Mouse (Mus musculus): Measurements from ENCODE around the gene Azgp1. TPM values are rescaled to one million over a fixed set of nuclear protein-coding genes. Genes with fewer than 3 reads are reported as not detected.
"Not testable (repeated sequence)": the region's sequence is repeated elsewhere in the genome, so short reads cannot be mapped to it uniquely, and the experiment has no call there.

Gene Azgp1
- not detected in 2 replicates for polyA plus RNA-seq (2014; fragmentation: Nextera tagmentation; extraction: Ambion mirVana)

DNA sequence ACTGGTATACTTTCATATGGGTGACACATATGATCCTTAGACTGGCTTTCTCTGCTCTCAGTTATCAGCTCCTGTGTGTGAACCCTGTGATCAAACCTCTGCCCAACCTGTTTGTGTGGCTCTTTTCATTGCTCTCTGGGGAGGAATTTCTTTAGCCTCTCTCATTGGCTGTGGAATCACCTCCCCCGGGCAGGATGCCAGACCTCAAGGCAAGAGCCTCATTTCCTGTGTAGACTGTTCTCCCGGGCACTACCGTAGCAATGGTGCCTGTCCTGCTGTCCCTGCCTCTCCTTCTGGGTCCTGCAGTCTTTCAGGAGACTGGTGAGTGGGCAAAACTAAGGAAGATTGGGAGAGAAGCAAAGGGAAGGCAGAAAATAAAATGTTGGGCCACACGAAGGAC lies at the start of gene Azgp1:
Azgp1 (plus strand) TSS at position 221 of the 400 bp plus-strand sequence.
- WGBS, result 59% methylated on average over 4 of the region's 4 CpGs
- H3K36me3 ChIP-seq (ENCODE audit: control insufficient read depth, insufficient read depth, low read length), result no peaks in the 10 kb centered on the region
- no peaks in the 10 kb centered on the region for H3K27me3 ChIP-seq (ENCODE audit: control insufficient read depth, insufficient read depth, low read length)
- H3K4me2 ChIP-seq (ENCODE audit: low read length), result no peak within 1 kb of the TSS
- no peak within 1 kb of the TSS for H3K9ac ChIP-seq (ENCODE audit: low read length)
- no peak within 1 kb of the TSS for H3K27ac ChIP-seq (replicated peaks in 1 of 2; ENCODE audit: control insufficient read depth in 1 of 2, insufficient read depth in 1 of 2, low read depth in 2 of 2, low read length in 2 of 2)
- H3K9me3 ChIP-seq (ENCODE audit: control insufficient read depth, low read length), result no peaks in the 10 kb centered on the region
- ATAC-seq (ENCODE audit: insufficient number of reproducible peaks, insufficient read depth, low FRiP score, low read depth), result no peak
- H3K4me1 ChIP-seq (ENCODE audit: control insufficient read depth in 2 of 2, insufficient read depth in 2 of 2, low read length in 2 of 2), result no peaks in the 10 kb centered on the region
- H3K4me3 ChIP-seq (ENCODE audit: control insufficient read depth in 1 of 2, insufficient read depth in 1 of 2, low read depth in 1 of 2, low read length in 2 of 2), result no peak within 1 kb of the TSS

DNA sequence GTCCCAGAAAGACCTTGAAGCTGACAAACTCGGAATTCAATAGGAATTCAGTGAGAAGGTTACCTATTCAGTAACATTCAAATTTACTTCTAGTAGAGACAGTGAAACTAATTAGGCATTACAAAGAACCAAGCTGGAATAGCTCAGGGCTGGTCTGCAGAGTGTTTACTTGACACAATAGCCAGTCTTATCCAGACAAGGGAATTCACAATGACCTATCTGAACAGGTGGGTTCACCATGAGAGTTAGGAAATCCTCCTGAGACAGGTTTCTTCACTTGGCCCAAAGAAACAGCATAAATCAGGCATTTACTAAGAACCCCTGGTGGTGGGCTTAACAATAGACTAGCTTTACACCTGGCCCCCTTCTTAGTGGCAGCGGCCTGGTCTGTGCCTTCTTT lies 47.4 kb upstream of the Azgp1 start:
- not testable (repeated sequence) for H3K9ac ChIP-seq (ENCODE audit: low read length); H3K27me3 ChIP-seq (ENCODE audit: control insufficient read depth, insufficient read depth, low read length); H3K4me2 ChIP-seq (ENCODE audit: low read length); H3K36me3 ChIP-seq (ENCODE audit: control insufficient read depth, insufficient read depth, low read length); ATAC-seq (ENCODE audit: insufficient number of reproducible peaks, insufficient read depth, low FRiP score, low read depth); H3K9me3 ChIP-seq (ENCODE audit: control insufficient read depth, low read length); H3K4me1 ChIP-seq (ENCODE audit: control insufficient read depth in 2 of 2, insufficient read depth in 2 of 2, low read length in 2 of 2); H3K27ac ChIP-seq (replicated peaks in 1 of 2; ENCODE audit: control insufficient read depth in 1 of 2, insufficient read depth in 1 of 2, low read depth in 2 of 2, low read length in 2 of 2); H3K4me3 ChIP-seq (ENCODE audit: control insufficient read depth in 1 of 2, insufficient read depth in 1 of 2, low read depth in 1 of 2, low read length in 2 of 2)
- WGBS, result 65% methylated on average over 2 of the region's 2 CpGs

DNA sequence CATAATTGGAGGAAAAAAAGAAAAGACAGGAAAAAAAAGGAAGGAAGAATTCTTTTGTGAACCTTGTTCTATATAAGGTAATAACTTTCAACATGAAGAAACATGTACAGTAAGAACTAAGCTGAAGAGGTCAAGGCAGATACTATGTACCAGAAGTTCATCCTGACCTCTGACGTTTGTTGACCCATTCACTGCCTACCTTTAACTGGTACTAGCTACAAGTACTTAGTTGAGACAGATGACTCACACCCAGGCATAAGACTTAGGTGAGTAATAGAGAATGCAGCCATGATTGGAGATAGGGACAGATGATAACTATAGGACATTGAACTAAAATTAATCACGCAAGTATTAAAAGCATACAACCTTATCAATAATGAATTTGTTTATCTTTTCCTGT lies 44.8 kb upstream of the Azgp1 start:
- no peak for ATAC-seq (ENCODE audit: insufficient number of reproducible peaks, insufficient read depth, low FRiP score, low read depth)
- Histone ChIP-seq H3K4me1 (ENCODE audit: control insufficient read depth in 2 of 2, insufficient read depth in 2 of 2, low read length in 2 of 2) (no peaks in the 10 kb centered on the region), H3K27ac (replicated peaks in 1 of 2; ENCODE audit: control insufficient read depth in 1 of 2, insufficient read depth in 1 of 2, low read depth in 2 of 2, low read length in 2 of 2) (no peak overlapping the region), H3K36me3 (ENCODE audit: control insufficient read depth, insufficient read depth, low read length) (no peaks in the 10 kb centered on the region), H3K9me3 (ENCODE audit: control insufficient read depth, low read length) (no peaks in the 10 kb centered on the region), H3K4me3 (ENCODE audit: control insufficient read depth in 1 of 2, insufficient read depth in 1 of 2, low read depth in 1 of 2, low read length in 2 of 2) (no peak overlapping the region), H3K9ac (ENCODE audit: low read length) (no peak overlapping the region), H3K27me3 (ENCODE audit: control insufficient read depth, insufficient read depth, low read length) (no peaks in the 10 kb centered on the region), H3K4me2 (ENCODE audit: low read length) (no peak overlapping the region)
- 74% methylated on average over 2 of the region's 2 CpGs for WGBS

DNA sequence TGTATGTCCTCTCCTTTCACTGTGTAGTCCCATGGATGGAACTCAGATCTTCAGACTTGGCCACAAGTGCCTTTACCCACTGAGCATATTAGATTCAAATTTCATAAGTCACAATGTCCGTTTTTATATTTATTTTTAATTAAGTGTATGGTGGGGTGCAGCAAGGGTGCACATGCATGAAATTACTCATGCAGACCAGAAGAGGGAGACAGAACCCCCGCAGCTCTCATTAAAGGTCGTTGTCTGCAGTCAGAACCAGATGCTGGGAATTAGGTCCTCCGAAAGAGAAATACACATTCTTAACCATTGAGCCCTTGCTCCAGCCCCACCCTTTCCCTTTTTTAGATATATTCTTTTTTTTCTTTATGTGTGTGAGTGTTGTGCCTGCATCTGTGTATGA lies 44.1 kb upstream of the Azgp1 start:
- no peak overlapping the region for H3K4me3 ChIP-seq (ENCODE audit: control insufficient read depth in 1 of 2, insufficient read depth in 1 of 2, low read depth in 1 of 2, low read length in 2 of 2)
- H3K9ac ChIP-seq (ENCODE audit: low read length), result no peak overlapping the region
- H3K36me3 ChIP-seq (ENCODE audit: control insufficient read depth, insufficient read depth, low read length), result no peaks in the 10 kb centered on the region
- H3K27ac ChIP-seq (replicated peaks in 1 of 2; ENCODE audit: control insufficient read depth in 1 of 2, insufficient read depth in 1 of 2, low read depth in 2 of 2, low read length in 2 of 2), result no peak overlapping the region
- no peaks in the 10 kb centered on the region for H3K27me3 ChIP-seq (ENCODE audit: control insufficient read depth, insufficient read depth, low read length)
- no peak for ATAC-seq (ENCODE audit: insufficient number of reproducible peaks, insufficient read depth, low FRiP score, low read depth)
- no peaks in the 10 kb centered on the region for H3K4me1 ChIP-seq (ENCODE audit: control insufficient read depth in 2 of 2, insufficient read depth in 2 of 2, low read length in 2 of 2)
- H3K9me3 ChIP-seq (ENCODE audit: control insufficient read depth, low read length), result no peaks in the 10 kb centered on the region
- H3K4me2 ChIP-seq (ENCODE audit: low read length), result no peak overlapping the region
- WGBS, result 62% methylated on average over 4 of the region's 4 CpGs

DNA sequence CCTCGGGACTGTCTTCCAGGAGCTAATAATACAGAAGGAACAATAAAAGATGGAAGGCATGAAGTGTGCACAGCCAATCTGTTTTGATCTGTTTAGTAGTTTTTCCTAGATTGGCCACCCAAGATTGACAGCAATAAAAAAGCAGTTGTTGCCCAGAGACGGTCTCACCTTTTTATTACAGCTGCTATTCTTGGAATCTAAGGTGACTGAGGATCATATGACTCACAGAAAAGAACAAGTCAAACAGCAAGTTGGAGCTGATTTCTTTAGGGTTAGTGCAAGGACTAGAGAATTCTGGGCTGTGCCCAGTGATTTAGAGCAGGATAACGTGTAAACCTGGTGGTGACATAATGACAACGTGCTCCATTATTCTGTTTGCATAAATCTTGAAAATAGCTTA lies 40.4 kb upstream of the Azgp1 start:
- H3K27me3 ChIP-seq (ENCODE audit: control insufficient read depth, insufficient read depth, low read length), result no peaks in the 10 kb centered on the region
- H3K27ac ChIP-seq (replicated peaks in 1 of 2; ENCODE audit: control insufficient read depth in 1 of 2, insufficient read depth in 1 of 2, low read depth in 2 of 2, low read length in 2 of 2), result no peak overlapping the region
- WGBS, result 80% methylated on average over 4 of the region's 4 CpGs
- no peaks in the 10 kb centered on the region for H3K9me3 ChIP-seq (ENCODE audit: control insufficient read depth, low read length)
- no peak for ATAC-seq (ENCODE audit: insufficient number of reproducible peaks, insufficient read depth, low FRiP score, low read depth)
- H3K9ac ChIP-seq (ENCODE audit: low read length), result no peak overlapping the region
- H3K4me2 ChIP-seq (ENCODE audit: low read length), result no peak overlapping the region
- no peaks in the 10 kb centered on the region for H3K4me1 ChIP-seq (ENCODE audit: control insufficient read depth in 2 of 2, insufficient read depth in 2 of 2, low read length in 2 of 2)
- H3K4me3 ChIP-seq (ENCODE audit: control insufficient read depth in 1 of 2, insufficient read depth in 1 of 2, low read depth in 1 of 2, low read length in 2 of 2), result no peak overlapping the region
- no peaks in the 10 kb centered on the region for H3K36me3 ChIP-seq (ENCODE audit: control insufficient read depth, insufficient read depth, low read length)

DNA sequence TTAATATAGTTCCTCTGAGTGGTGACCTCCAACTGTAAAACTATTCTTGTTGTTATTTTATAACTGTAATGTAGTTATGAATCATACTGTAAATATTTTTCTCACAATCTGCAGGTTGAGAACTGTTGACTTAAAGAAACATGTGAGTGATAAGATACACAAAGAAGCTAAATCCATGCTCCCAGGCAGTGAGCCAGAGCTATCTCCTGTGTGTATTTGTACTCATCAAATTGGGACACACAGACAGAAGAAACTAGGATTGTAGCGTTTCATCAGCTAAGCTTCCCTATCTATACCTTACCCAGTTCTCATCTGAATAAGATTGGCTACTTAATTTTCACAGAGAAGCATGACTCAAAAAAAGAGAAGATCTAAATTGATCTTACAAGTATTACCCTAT lies 38.2 kb upstream of the Azgp1 start:
- H3K9me3 ChIP-seq (ENCODE audit: control insufficient read depth, low read length), result no peaks in the 10 kb centered on the region
- no peak overlapping the region for H3K4me3 ChIP-seq (ENCODE audit: control insufficient read depth in 1 of 2, insufficient read depth in 1 of 2, low read depth in 1 of 2, low read length in 2 of 2)
- H3K27ac ChIP-seq (replicated peaks in 1 of 2; ENCODE audit: control insufficient read depth in 1 of 2, insufficient read depth in 1 of 2, low read depth in 2 of 2, low read length in 2 of 2), result no peak overlapping the region
- no peak overlapping the region for H3K4me2 ChIP-seq (ENCODE audit: low read length)
- no peaks in the 10 kb centered on the region for H3K36me3 ChIP-seq (ENCODE audit: control insufficient read depth, insufficient read depth, low read length)
- WGBS, result 46% methylated on average over 1 of the region's 1 CpGs
- ATAC-seq (ENCODE audit: insufficient number of reproducible peaks, insufficient read depth, low FRiP score, low read depth), result no peak
- no peak overlapping the region for H3K9ac ChIP-seq (ENCODE audit: low read length)
- H3K27me3 ChIP-seq (ENCODE audit: control insufficient read depth, insufficient read depth, low read length), result no peaks in the 10 kb centered on the region
- H3K4me1 ChIP-seq (ENCODE audit: control insufficient read depth in 2 of 2, insufficient read depth in 2 of 2, low read length in 2 of 2), result no peaks in the 10 kb centered on the region

DNA sequence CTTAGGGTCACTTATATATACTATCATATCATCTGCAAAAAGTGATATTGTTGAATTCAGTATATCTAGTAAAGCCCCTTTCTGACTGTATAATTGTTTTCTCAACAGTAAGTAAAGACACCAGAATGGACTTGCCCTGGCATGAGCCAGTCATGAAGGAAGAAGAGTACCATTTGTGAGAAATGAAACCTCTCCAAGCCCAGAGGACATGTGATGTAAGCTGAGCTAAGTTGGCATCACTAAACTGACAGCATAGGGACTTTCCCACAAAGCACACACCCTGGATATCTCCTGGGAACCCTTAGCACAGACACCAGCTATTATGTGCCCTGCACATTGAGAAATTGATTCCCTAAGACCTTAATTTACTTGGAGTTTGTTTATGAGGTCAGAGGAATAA lies 34.0 kb upstream of the Azgp1 start:
- Histone ChIP-seq H3K9ac (ENCODE audit: low read length) (no peak overlapping the region), H3K4me3 (ENCODE audit: control insufficient read depth in 1 of 2, insufficient read depth in 1 of 2, low read depth in 1 of 2, low read length in 2 of 2) (no peak overlapping the region), H3K4me2 (ENCODE audit: low read length) (no peak overlapping the region), H3K4me1 (ENCODE audit: control insufficient read depth in 2 of 2, insufficient read depth in 2 of 2, low read length in 2 of 2) (no peaks in the 10 kb centered on the region), H3K36me3 (ENCODE audit: control insufficient read depth, insufficient read depth, low read length) (no peaks in the 10 kb centered on the region), H3K9me3 (ENCODE audit: control insufficient read depth, low read length) (no peaks in the 10 kb centered on the region), H3K27ac (replicated peaks in 1 of 2; ENCODE audit: control insufficient read depth in 1 of 2, insufficient read depth in 1 of 2, low read depth in 2 of 2, low read length in 2 of 2) (no peak overlapping the region), H3K27me3 (ENCODE audit: control insufficient read depth, insufficient read depth, low read length) (no peaks in the 10 kb centered on the region)
- ATAC-seq (ENCODE audit: insufficient number of reproducible peaks, insufficient read depth, low FRiP score, low read depth), result no peak

DNA sequence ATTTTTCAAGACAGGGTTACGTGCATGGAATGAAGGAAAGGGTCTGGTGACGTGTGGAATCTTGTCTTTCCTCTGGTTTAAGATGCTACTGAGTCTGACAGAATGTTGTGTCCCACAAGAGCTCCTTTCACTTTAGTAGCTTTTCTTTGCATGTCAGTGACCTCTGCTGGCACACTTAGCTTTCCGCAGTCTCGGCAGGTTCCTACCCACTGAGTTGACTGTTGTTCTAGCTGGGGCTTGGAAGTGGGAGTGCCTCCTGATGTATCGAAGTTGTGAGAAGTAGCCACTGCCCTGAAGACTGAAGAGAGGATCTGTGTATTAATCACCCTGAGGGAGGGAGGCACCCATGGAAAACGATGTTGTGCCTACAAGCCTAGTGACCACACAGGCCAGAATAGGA lies 30.1 kb upstream of the Azgp1 start:
- no peak overlapping the region for H3K4me2 ChIP-seq (ENCODE audit: low read length)
- no peaks in the 10 kb centered on the region for H3K27me3 ChIP-seq (ENCODE audit: control insufficient read depth, insufficient read depth, low read length)
- H3K4me3 ChIP-seq (ENCODE audit: control insufficient read depth in 1 of 2, insufficient read depth in 1 of 2, low read depth in 1 of 2, low read length in 2 of 2), result no peak overlapping the region
- no peak overlapping the region for H3K27ac ChIP-seq (replicated peaks in 1 of 2; ENCODE audit: control insufficient read depth in 1 of 2, insufficient read depth in 1 of 2, low read depth in 2 of 2, low read length in 2 of 2)
- H3K4me1 ChIP-seq (ENCODE audit: control insufficient read depth in 2 of 2, insufficient read depth in 2 of 2, low read length in 2 of 2), result no peaks in the 10 kb centered on the region
- no peak overlapping the region for H3K9ac ChIP-seq (ENCODE audit: low read length)
- WGBS, result 28% methylated on average over 6 of the region's 6 CpGs
- ATAC-seq (ENCODE audit: insufficient number of reproducible peaks, insufficient read depth, low FRiP score, low read depth), result no peak
- H3K36me3 ChIP-seq (ENCODE audit: control insufficient read depth, insufficient read depth, low read length), result no peaks in the 10 kb centered on the region
- H3K9me3 ChIP-seq (ENCODE audit: control insufficient read depth, low read length), result no peaks in the 10 kb centered on the region

Measured in heart, embryonic 14.5 days (tissue).